Mouse (Mus musculus) hindbrain, embryonic 15.5 days (tissue): Measurements from ENCODE around the gene Agtpbp1. TPM values are rescaled to one million over a fixed set of nuclear protein-coding genes. Genes with fewer than 3 reads are reported as not detected.

ENCODE experiments used
- ATAC-seq: fragments of 200-750 bp; cut with Nextera tagmentation; 2 replicates; pipeline ENCODE4 v1.8.0; 2017; ENCODE audit warnings: low read depth, moderate number of reproducible peaks, moderate TSS enrichment; ENCODE audit not compliant: low FRiP score
- H3K27ac ChIP-seq: fragments of 300-500 bp; sonication (generic); replicated peaks from 2 replicates; pipeline ENCODE4 v1.5.1; 2015; ENCODE audit warnings: mild to moderate bottlenecking, inconsistent platforms
- H3K27me3 ChIP-seq: fragments of 300-500 bp; sonication (generic); 2 replicates; pipeline ENCODE4 v1.6.1; 2015; ENCODE audit warnings: control low read depth, inconsistent platforms
- H3K36me3 ChIP-seq: fragments of 300-500 bp; sonication (generic); 2 replicates; pipeline ENCODE4 v1.6.1; 2015; ENCODE audit warnings: control low read depth, inconsistent platforms
- H3K4me1 ChIP-seq: fragments of 300-500 bp; sonication (generic); replicated peaks from 2 replicates; pipeline ENCODE4 v1.6.1; 2015; ENCODE audit warnings: control low read depth, inconsistent platforms
- H3K4me2 ChIP-seq: fragments of 300-500 bp; sonication (generic); 2 replicates; pipeline ENCODE4 v1.6.1; 2015; ENCODE audit warnings: moderate library complexity, mild to moderate bottlenecking, inconsistent platforms
- H3K4me3 ChIP-seq: fragments of 300-500 bp; sonication (generic); 2 replicates; pipeline ENCODE4 v1.5.1; 2015; ENCODE audit warnings: mild to moderate bottlenecking, inconsistent platforms
- H3K9ac ChIP-seq: fragments of 300-500 bp; sonication (generic); 2 replicates; pipeline ENCODE4 v1.6.1; 2015; ENCODE audit warnings: inconsistent platforms
- H3K9me3 ChIP-seq: fragments of 300-500 bp; sonication (generic); 2 replicates; pipeline ENCODE4 v1.6.1; 2016; ENCODE audit warnings: control low read depth, inconsistent platforms
- WGBS: fragments of 180-500 bp; shearing (Covaris S2); methylation state at CpG from one replicate; pipeline ENCODE4 v1.1.7; 2015; 5-methylcytosine and 5-hydroxymethylcytosine counted together
- polyA plus RNA-seq: library from polyadenylated mRNA; unstranded; fragments of >200 nt; fragmentation: Nextera tagmentation; extraction: Ambion mirVana; gene quantifications from 2 replicates; pipeline ENCODE4 v1.2.1, GENCODE M21; 2015

The Agtpbp1 gene
- polyA plus RNA-seq, 1 experiment from 2014 or later: 65.9 TPM

GRCm38 (mm10) chr13:59549318-59549798, 35.7 kb downstream of the Agtpbp1 start:
- H3K27me3 ChIP-seq: no peaks in the 10 kb centered on the region
- no peak for ATAC-seq
- peaks cover 21% of the 10 kb centered on the region for H3K4me1 ChIP-seq
- H3K27ac ChIP-seq: no peak overlapping the region
- WGBS: 71% methylated on average over 1 of the region's 1 CpGs
- H3K9ac ChIP-seq: no peak overlapping the region
- H3K9me3 ChIP-seq: no peaks in the 10 kb centered on the region
- no peaks in the 10 kb centered on the region for H3K36me3 ChIP-seq
- no peak overlapping the region for H3K4me3 ChIP-seq
- no peak overlapping the region for H3K4me2 ChIP-seq

- no peak overlapping the region for H3K4me2 ChIP-seq
- ATAC-seq: no peak
- H3K4me3 ChIP-seq: no peak overlapping the region
- no peaks in the 10 kb centered on the region for H3K36me3 ChIP-seq
- H3K4me1 ChIP-seq: 0 out of 2 replicates have a peak, but pooled peaks cover 9% of the 10 kb centered on the region
- H3K27me3 ChIP-seq: no peaks in the 10 kb centered on the region
- H3K27ac ChIP-seq: no peak overlapping the region
- WGBS: 70% methylated on average over 4 of the region's 4 CpGs
- no peaks in the 10 kb centered on the region for H3K9me3 ChIP-seq
- H3K9ac ChIP-seq: no peak overlapping the region
These were observed 37.3 kb downstream of the Agtpbp1 start for GRCm38 (mm10) chr13:59547716-59548115.

- no peak for ATAC-seq
- no peaks in the 10 kb centered on the region for H3K27me3 ChIP-seq
- no peak overlapping the region for H3K4me3 ChIP-seq
- no peaks in the 10 kb centered on the region for H3K36me3 ChIP-seq
- no peak overlapping the region for H3K4me2 ChIP-seq
- H3K9me3 ChIP-seq: no peaks in the 10 kb centered on the region
- H3K27ac ChIP-seq: no peak overlapping the region
- no peak overlapping the region for H3K9ac ChIP-seq
- H3K4me1 ChIP-seq: 0 out of 2 replicates have a peak, but pooled peaks cover 7% of the 10 kb centered on the region
- 85% methylated on average over 2 of the region's 2 CpGs for WGBS
These were observed 37.9 kb downstream of the Agtpbp1 start for GRCm38 (mm10) chr13:59547091-59547490.

DNA sequence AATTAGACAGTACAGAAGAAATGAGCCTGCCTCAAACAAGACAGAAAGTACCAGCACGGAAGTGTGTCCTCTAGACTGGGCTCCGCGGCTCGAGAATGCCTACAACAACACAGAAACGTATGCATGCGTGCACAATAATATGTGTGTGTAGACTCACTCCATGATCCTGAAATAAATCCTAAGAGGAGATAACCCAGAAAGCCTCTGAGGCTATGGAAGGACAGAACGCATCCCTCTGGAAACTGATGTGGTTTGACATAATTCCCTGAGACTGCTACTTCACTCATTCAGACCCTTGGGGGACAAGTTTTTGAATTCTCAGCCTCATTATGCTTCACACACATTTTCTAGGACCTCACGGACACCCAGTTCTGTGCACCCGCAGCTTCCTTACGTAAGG, 42.6 kb downstream of the Agtpbp1 start:
- no peak overlapping the region for H3K27ac ChIP-seq
- no peaks in the 10 kb centered on the region for H3K27me3 ChIP-seq
- no peak for ATAC-seq
- H3K9me3 ChIP-seq: no peaks in the 10 kb centered on the region
- H3K4me3 ChIP-seq: no peak overlapping the region
- H3K36me3 ChIP-seq: no peaks in the 10 kb centered on the region
- H3K4me2 ChIP-seq: no peak overlapping the region
- 92% methylated on average over 10 of the region's 10 CpGs for WGBS
- no peak overlapping the region for H3K9ac ChIP-seq
- 0 out of 2 replicates have a peak, but pooled peaks cover 7% of the 10 kb centered on the region for H3K4me1 ChIP-seq

DNA sequence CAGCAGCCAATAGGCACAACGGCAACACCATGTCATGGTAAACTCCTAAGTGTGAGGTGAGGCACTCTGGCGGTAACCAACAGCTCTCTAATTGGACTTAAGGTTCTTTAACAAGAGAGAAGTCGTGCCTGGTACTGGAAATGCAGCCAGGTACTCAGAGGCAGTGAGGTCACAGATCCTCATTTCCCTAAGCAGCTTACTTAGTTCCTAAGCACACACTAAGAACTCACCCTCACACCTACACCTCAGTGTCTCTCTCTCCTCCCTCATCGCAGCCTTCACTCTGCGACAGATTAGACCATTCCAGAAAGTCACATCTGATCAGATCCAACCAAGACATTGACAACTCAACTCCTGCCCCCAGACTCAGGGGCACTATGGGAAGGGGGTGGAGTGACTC, 45.0 kb downstream of the Agtpbp1 start:
- Histone ChIP-seq H3K4me2 (no peak overlapping the region), H3K36me3 (0 out of 2 replicates have a peak, but pooled peaks cover 2% of the 10 kb centered on the region), H3K4me3 (no peak overlapping the region), H3K27ac (no peak overlapping the region), H3K27me3 (no peaks in the 10 kb centered on the region), H3K9me3 (no peaks in the 10 kb centered on the region), H3K4me1 (0 out of 2 replicates have a peak, but pooled peaks cover 3% of the 10 kb centered on the region), H3K9ac (no peak overlapping the region)
- no peak for ATAC-seq
- WGBS: 88% methylated on average over 5 of the region's 5 CpGs

DNA sequence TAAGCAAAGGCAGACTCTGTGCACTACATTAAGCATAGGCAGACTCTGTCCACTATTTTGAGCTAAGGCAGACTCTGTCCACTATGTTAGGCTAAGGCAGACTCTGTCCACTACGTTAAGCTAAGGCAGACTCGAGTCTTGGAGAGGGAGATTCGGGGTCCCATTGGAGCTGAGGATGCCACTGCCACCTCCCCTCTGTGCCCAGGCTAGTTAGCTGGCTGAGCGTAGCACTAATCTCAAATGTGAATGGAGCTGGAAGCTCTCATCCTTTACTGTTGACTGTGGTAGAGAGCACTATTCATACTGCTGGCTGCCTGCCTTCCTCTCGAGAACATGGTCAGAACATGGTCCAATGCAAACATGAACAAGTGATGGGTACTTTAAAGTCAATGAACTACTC, 46.4 kb downstream of the Agtpbp1 start:
- no peak overlapping the region for H3K9ac ChIP-seq
- no peak overlapping the region for H3K4me3 ChIP-seq
- 0 out of 2 replicates have a peak, but pooled peaks cover 2% of the 10 kb centered on the region for H3K36me3 ChIP-seq
- 96% methylated on average over 5 of the region's 5 CpGs for WGBS
- no peaks in the 10 kb centered on the region for H3K9me3 ChIP-seq
- no peak overlapping the region for H3K4me2 ChIP-seq
- H3K27ac ChIP-seq: no peak overlapping the region
- H3K4me1 ChIP-seq: no peaks in the 10 kb centered on the region
- ATAC-seq: no peak
- no peaks in the 10 kb centered on the region for H3K27me3 ChIP-seq

- H3K36me3 ChIP-seq: peaks cover 12% of the 10 kb centered on the region
- no peaks in the 10 kb centered on the region for H3K9me3 ChIP-seq
- no peak overlapping the region for H3K4me2 ChIP-seq
- H3K27ac ChIP-seq: no peak overlapping the region
- H3K9ac ChIP-seq: no peak overlapping the region
- H3K4me1 ChIP-seq: no peaks in the 10 kb centered on the region
- no peaks in the 10 kb centered on the region for H3K27me3 ChIP-seq
- H3K4me3 ChIP-seq: no peak overlapping the region
- no peak for ATAC-seq
- 81% methylated on average over 2 of the region's 2 CpGs for WGBS
These were observed 48.4 kb downstream of the Agtpbp1 start for GRCm38 (mm10) chr13:59536631-59537030.

GRCm38 (mm10) chr13:59535746-59536145, 49.3 kb downstream of the Agtpbp1 start:
- Histone ChIP-seq H3K4me3 (no peak overlapping the region), H3K27me3 (no peaks in the 10 kb centered on the region), H3K9ac (no peak overlapping the region), H3K27ac (no peak overlapping the region), H3K36me3 (peaks cover 12% of the 10 kb centered on the region), H3K9me3 (no peaks in the 10 kb centered on the region), H3K4me1 (no peaks in the 10 kb centered on the region), H3K4me2 (no peak overlapping the region)
- no peak for ATAC-seq
- WGBS: 91% methylated on average over 6 of the region's 6 CpGs

DNA sequence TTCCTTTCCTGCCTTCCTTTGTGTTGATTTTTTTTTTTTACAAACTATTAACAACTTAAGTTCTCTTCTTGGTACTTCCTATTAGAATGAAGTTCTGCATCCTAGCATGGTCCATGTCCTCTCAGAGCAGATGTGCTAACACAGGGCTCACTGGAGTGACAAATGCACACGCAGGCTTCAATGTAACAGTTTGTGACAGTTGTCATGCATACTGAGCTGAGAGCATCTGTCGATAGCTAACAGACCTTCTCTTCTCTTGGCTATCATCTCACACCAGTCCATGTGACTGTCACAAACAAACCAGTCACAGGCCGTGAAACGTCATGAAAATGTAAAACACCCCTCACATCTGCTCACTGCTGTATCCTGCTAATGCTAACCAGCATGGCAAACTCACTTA, 50.7 kb downstream of the Agtpbp1 start:
- ATAC-seq: no peak
- no peak overlapping the region for H3K4me2 ChIP-seq

DNA sequence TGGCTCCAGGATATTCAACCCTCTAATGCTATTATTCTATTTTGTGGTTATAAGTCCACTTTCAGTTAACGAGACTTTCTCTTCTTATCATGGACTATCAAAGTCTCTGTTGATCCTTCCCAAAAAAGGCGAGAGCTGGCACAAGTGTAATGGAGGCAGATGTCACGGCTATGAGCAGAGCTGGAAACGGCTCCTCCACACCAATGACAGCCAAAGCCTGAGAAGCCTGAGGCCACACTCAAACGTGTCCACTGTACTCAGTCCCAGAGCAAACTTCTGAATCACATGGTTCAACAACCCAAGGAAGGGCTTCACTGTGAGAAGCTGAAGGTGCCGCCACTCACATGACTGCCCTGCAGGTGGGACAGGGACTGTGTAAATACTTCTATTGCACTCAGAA, 51.7 kb downstream of the Agtpbp1 start:
- ATAC-seq: no peak
- no peak overlapping the region for H3K4me3 ChIP-seq
- H3K36me3 ChIP-seq: peaks cover 12% of the 10 kb centered on the region
- no peaks in the 10 kb centered on the region for H3K4me1 ChIP-seq
- H3K27me3 ChIP-seq: no peaks in the 10 kb centered on the region
- 86% methylated on average over 6 of the region's 6 CpGs for WGBS
- H3K9me3 ChIP-seq: no peaks in the 10 kb centered on the region
- no peak overlapping the region for H3K27ac ChIP-seq
- no peak overlapping the region for H3K4me2 ChIP-seq
- no peak overlapping the region for H3K9ac ChIP-seq

More for the DNA sequence above, 50.7 kb downstream of the Agtpbp1 start:
- H3K27me3 ChIP-seq: no peaks in the 10 kb centered on the region
- no peak overlapping the region for H3K9ac ChIP-seq
- H3K4me3 ChIP-seq: no peak overlapping the region
- H3K4me1 ChIP-seq: no peaks in the 10 kb centered on the region
- 74% methylated on average over 4 of the region's 4 CpGs for WGBS
- peaks cover 12% of the 10 kb centered on the region for H3K36me3 ChIP-seq
- no peak overlapping the region for H3K27ac ChIP-seq
- H3K9me3 ChIP-seq: no peaks in the 10 kb centered on the region

- no peaks in the 10 kb centered on the region for H3K4me1 ChIP-seq
- WGBS: 57% methylated on average over 2 of the region's 2 CpGs
- peaks cover 24% of the 10 kb centered on the region for H3K36me3 ChIP-seq
These were observed 53.8 kb downstream of the Agtpbp1 start for GRCm38 (mm10) chr13:59531203-59531602.

DNA sequence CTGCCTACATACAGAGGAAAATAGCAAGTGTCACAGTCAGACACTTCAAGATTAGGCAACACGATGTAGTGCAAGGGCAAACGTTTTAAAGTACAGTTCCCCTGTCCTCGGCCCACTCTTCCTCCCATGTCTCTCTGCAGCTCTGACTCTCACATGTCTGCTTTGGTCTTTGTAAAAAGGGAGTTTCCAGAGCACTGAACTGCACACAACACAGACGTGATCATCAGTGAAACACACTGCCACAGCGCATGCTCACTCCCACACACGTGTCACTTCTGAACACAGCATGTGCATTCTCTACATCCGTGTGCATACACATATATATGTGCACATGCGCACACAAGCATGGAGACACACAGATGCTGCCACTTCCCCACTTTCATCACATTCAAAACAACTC, 54.5 kb downstream of the Agtpbp1 start:
- Histone ChIP-seq H3K4me3 (no peak overlapping the region), H3K4me1 (no peaks in the 10 kb centered on the region), H3K27me3 (no peaks in the 10 kb centered on the region), H3K9ac (no peak overlapping the region), H3K4me2 (no peak overlapping the region), H3K27ac (no peak overlapping the region), H3K9me3 (no peaks in the 10 kb centered on the region), H3K36me3 (peaks cover 24% of the 10 kb centered on the region)
- 92% methylated on average over 8 of the region's 8 CpGs for WGBS
- ATAC-seq: no peak

More at GRCm38 (mm10) chr13:59531203-59531602, 53.8 kb downstream of the Agtpbp1 start:
- no peak overlapping the region for H3K27ac ChIP-seq
- no peaks in the 10 kb centered on the region for H3K27me3 ChIP-seq
- no peak overlapping the region for H3K9ac ChIP-seq
- H3K9me3 ChIP-seq: no peaks in the 10 kb centered on the region
- H3K4me2 ChIP-seq: no peak overlapping the region
- H3K4me3 ChIP-seq: no peak overlapping the region
- ATAC-seq: no peak
